Mouse (Mus musculus): ENCODE data around the gene Pon2.

DNA sequence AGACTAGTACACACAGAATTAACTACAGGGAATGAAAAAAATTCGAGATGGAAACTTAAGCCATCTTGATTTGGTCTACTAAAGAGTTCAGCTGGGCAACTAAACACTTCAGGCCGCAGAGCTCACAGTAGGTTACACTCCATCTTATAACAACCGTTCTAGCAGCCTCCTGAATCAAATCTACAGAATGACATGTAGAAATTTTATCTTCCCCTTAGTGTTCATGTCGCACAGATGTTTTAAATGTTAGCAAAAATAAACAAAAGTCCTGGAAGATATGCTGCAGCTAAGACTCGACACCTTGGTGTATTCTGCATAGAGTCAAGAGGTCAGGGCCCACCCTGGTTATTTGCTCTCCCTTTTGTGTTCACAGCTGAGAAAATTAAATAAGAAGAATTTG lies 10.3 kb downstream of the Pon2 start:
- TF ChIP-seq GATA1 (IDR thresholded peaks at IDR 0.05; ENCODE audit: borderline replicate concordance, low read length) (no peak), FLI1 (IDR thresholded peaks at IDR 0.05; ENCODE audit: low read length) (no peak)

Measured in megakaryocyte, embryonic 14.5 days (primary cell).